Mouse (Mus musculus): ENCODE results near the gene Scmh1.

DNA sequence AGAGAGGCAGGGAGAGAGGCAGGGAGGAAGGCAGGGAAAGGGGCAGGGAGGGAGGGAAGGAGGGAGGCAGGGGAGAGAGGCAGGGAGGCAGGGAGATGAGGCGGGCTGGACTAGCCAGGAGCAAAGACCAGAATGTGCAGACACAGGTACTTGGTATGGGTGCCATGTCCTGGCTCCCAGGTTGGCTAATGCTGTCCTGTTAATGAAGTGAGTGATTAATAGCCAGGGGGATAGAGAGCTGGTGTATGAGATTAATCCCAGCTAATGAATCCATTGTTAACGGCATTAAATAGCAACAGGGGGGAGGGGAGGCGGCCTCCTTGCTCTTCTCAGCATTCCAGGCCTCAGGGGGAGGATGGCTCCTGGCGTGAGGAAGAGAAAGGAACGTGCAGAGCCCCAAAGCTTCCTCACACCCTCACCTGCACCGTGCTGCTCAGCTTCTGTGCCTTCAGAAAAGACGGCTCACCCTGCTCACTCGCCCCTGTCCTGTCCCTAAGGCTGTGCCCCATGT, 45.0 kb upstream of the Scmh1 start:
- TF ChIP-seq CTCF (IDR thresholded peaks at IDR 0.05; ENCODE audit: insufficient read depth, low read depth, low read length) (no peak), POLR2A (IDR thresholded peaks at IDR 0.05; ENCODE audit: insufficient read depth, low read depth, low read length) (no peak)
